Comparison of ENCODE assay signal across 17 mouse cellular contexts in genomic region chr2:145136625-145137291, GRCm38 (mm10).
"Had no signal": no experiment of that assay in that cellular context is flagged by ENCODE, and none has a peak within 500 bp of the region (broad histone marks: within the 10 kb centered on the region; RNA-seq: fewer than 3 reads in every experiment).

No protein-coding gene starts in this region.

- H3K27ac ChIP-seq: kidney, postnatal 0 days; layer of hippocampus, adult 2 months; limb, embryonic 12.5 days; limb, embryonic 15.5 days; liver, embryonic 14.5 days; midbrain, embryonic 10.5 days; midbrain, embryonic 13.5 days had no signal

- H3K27me3 ChIP-seq: limb, embryonic 12.5 days; limb, embryonic 15.5 days; megakaryocyte, embryonic 14.5 days; midbrain, embryonic 13.5 days had no signal

- H3K36me3 ChIP-seq: limb, embryonic 12.5 days; limb, embryonic 15.5 days; midbrain, embryonic 10.5 days; midbrain, embryonic 13.5 days had no signal

- DNase-seq: kidney, postnatal 25 days; layer of hippocampus, adult 9-11 months; liver, postnatal 0 days; lung, embryonic 14.5 days; lung, postnatal 10 days; lung, postnatal 36 days; thymus, adult 18-20 months; thymus, postnatal 36 days had no signal

- H3K9me3 ChIP-seq: limb, embryonic 12.5 days; limb, embryonic 15.5 days; megakaryocyte, embryonic 14.5 days; midbrain, embryonic 10.5 days; midbrain, embryonic 13.5 days had no signal

- H3K4me3 ChIP-seq: layer of hippocampus, adult 2 months; limb, embryonic 12.5 days; limb, embryonic 15.5 days; megakaryocyte, embryonic 14.5 days; midbrain, embryonic 10.5 days; midbrain, embryonic 13.5 days had no signal

- H3K4me2 ChIP-seq: limb, embryonic 12.5 days; limb, embryonic 15.5 days; liver, embryonic 11.5 days; lung, embryonic 14.5 days; midbrain, embryonic 13.5 days had no signal

- H3K4me1 ChIP-seq: limb, embryonic 12.5 days; limb, embryonic 15.5 days; midbrain, embryonic 10.5 days; midbrain, embryonic 13.5 days had no signal

- H3K9ac ChIP-seq: limb, embryonic 12.5 days; limb, embryonic 15.5 days; liver, embryonic 14.5 days; liver, postnatal 0 days; lung, embryonic 14.5 days; midbrain, embryonic 13.5 days had no signal

- ATAC-seq: liver, postnatal 0 days; midbrain, embryonic 13.5 days had no signal
